Mouse (Mus musculus) hindbrain, embryonic 10.5 days (tissue): ENCODE measurements at regions not wholly inside any gene's neighbourhood (a gene's known extent, or its start where the extent isn't known, plus 50 kb on each side); places are given as distances from the start of the nearest gene placed in this dataset.

ENCODE experiments used
- DNase-seq: peaks from one replicate; pipeline ENCODE4 v3.0.0-alpha.2; 2017; ENCODE audit warnings: low spot score
- H3K27ac ChIP-seq: fragments of 300-500 bp; sonication (generic); 2 replicates; pipeline ENCODE4 v1.5.1; 2016; ENCODE audit warnings: mild to moderate bottlenecking, moderate library complexity
- H3K27me3 ChIP-seq: fragments of 300-500 bp; sonication (generic); 2 replicates; pipeline ENCODE4 v1.6.1; 2016; ENCODE audit warnings: mild to moderate bottlenecking; ENCODE audit not compliant: poor library complexity, insufficient read depth, severe bottlenecking
- H3K36me3 ChIP-seq: fragments of 300-500 bp; sonication (generic); 2 replicates; pipeline ENCODE4 v1.6.1; 2016; ENCODE audit warnings: mild to moderate bottlenecking, moderate library complexity
- H3K4me1 ChIP-seq: fragments of 300-500 bp; sonication (generic); replicated peaks from 2 replicates; pipeline ENCODE4 v1.6.1; 2016; ENCODE audit warnings: mild to moderate bottlenecking
- H3K4me3 ChIP-seq: fragments of 300-500 bp; sonication (generic); 2 replicates; pipeline ENCODE4 v1.5.1; 2016; ENCODE audit warnings: mild to moderate bottlenecking, moderate library complexity
- H3K9me3 ChIP-seq: fragments of 300-500 bp; sonication (generic); 2 replicates; pipeline ENCODE4 v1.6.1; 2016; ENCODE audit warnings: mild to moderate bottlenecking, moderate library complexity
- WGBS: fragments of 180-500 bp; shearing (Covaris S2); methylation state at CpG from one replicate; pipeline ENCODE4 v1.1.7; 2016; 5-methylcytosine and 5-hydroxymethylcytosine counted together

- no peak overlapping the region for H3K4me3 ChIP-seq
- 58% methylated on average over 1 of the region's 1 CpGs for WGBS
- H3K27ac ChIP-seq = no peak overlapping the region
Observed at GRCm38 (mm10) chr10:99379156-99379555, 116.1 kb downstream of the Dusp6 start.

GRCm38 (mm10) chr10:99380170-99380569, 117.1 kb downstream of the Dusp6 start:
- Histone ChIP-seq H3K36me3 (no peaks in the 10 kb centered on the region), H3K9me3 (no peaks in the 10 kb centered on the region), H3K27ac (no peak overlapping the region), H3K4me1 (peaks cover 9% of the 10 kb centered on the region), H3K4me3 (no peak overlapping the region), H3K27me3 (no peaks in the 10 kb centered on the region)
- no peak for DNase-seq
- WGBS = 87% methylated on average over 4 of the region's 4 CpGs

More at GRCm38 (mm10) chr10:99379156-99379555, 116.1 kb downstream of the Dusp6 start:
- DNase-seq = no peak
- Histone ChIP-seq H3K27me3 (no peaks in the 10 kb centered on the region), H3K9me3 (no peaks in the 10 kb centered on the region), H3K4me1 (peaks cover 9% of the 10 kb centered on the region), H3K36me3 (no peaks in the 10 kb centered on the region)

- no peaks in the 10 kb centered on the region for H3K36me3 ChIP-seq
- DNase-seq = no peak
- no peaks in the 10 kb centered on the region; the same call in 1 of the 2 replicates for H3K4me1 ChIP-seq
- H3K27me3 ChIP-seq = no peaks in the 10 kb centered on the region
- no peak overlapping the region for H3K4me3 ChIP-seq
- 71% methylated on average over 4 of the region's 4 CpGs for WGBS
- H3K27ac ChIP-seq = no peak overlapping the region
- H3K9me3 ChIP-seq = no peaks in the 10 kb centered on the region
Observed at GRCm38 (mm10) chr10:99383028-99383427, 120.0 kb downstream of the Dusp6 start.

GRCm38 (mm10) chr10:99384366-99384765, 121.3 kb downstream of the Dusp6 start:
- no peak overlapping the region for H3K27ac ChIP-seq
- no peak for DNase-seq
- no peak overlapping the region for H3K4me3 ChIP-seq
- H3K27me3 ChIP-seq = no peaks in the 10 kb centered on the region
- no peaks in the 10 kb centered on the region; the same call in 1 of the 2 replicates for H3K4me1 ChIP-seq
- no peaks in the 10 kb centered on the region for H3K36me3 ChIP-seq
- no peaks in the 10 kb centered on the region for H3K9me3 ChIP-seq
- WGBS = 93% methylated on average over 6 of the region's 6 CpGs

GRCm38 (mm10) chr10:99384851-99385250, 121.8 kb downstream of the Dusp6 start:
- H3K36me3 ChIP-seq = no peaks in the 10 kb centered on the region
- whole genome bisulfite sequencing = 83% methylated on average over 4 of the region's 4 CpGs
- H3K27ac ChIP-seq = no peak overlapping the region
- no peaks in the 10 kb centered on the region for H3K27me3 ChIP-seq
- no peaks in the 10 kb centered on the region; the same call in 1 of the 2 replicates for H3K4me1 ChIP-seq
- DNase-seq = no peak
- H3K9me3 ChIP-seq = no peaks in the 10 kb centered on the region
- no peak overlapping the region for H3K4me3 ChIP-seq

GRCm38 (mm10) chr10:99385854-99386253, 122.8 kb downstream of the Dusp6 start:
- Histone ChIP-seq H3K4me3 (no peak overlapping the region), H3K4me1 (no peaks in the 10 kb centered on the region; the same call in 1 of the 2 replicates)
- 77% methylated on average over 6 of the region's 6 CpGs for WGBS

GRCm38 (mm10) chr10:99388526-99388925, 125.5 kb downstream of the Dusp6 start:
- Histone ChIP-seq H3K36me3 (no peaks in the 10 kb centered on the region), H3K4me3 (no peak overlapping the region), H3K9me3 (no peaks in the 10 kb centered on the region), H3K27me3 (no peaks in the 10 kb centered on the region), H3K27ac (peak overlapping the region; percentile 53; the same call in 1 of the 2 replicates), H3K4me1 (no peaks in the 10 kb centered on the region)
- no peak for DNase-seq
- WGBS = 96% methylated on average over 7 of the region's 7 CpGs

More at GRCm38 (mm10) chr10:99385854-99386253, 122.8 kb downstream of the Dusp6 start:
- no peaks in the 10 kb centered on the region for H3K36me3 ChIP-seq
- no peak overlapping the region for H3K27ac ChIP-seq
- H3K9me3 ChIP-seq = no peaks in the 10 kb centered on the region
- H3K27me3 ChIP-seq = no peaks in the 10 kb centered on the region
- no peak for DNase-seq

GRCm38 (mm10) chr10:99388986-99389385, 126.0 kb downstream of the Dusp6 start:
- H3K36me3 ChIP-seq = no peaks in the 10 kb centered on the region
- no peaks in the 10 kb centered on the region for H3K9me3 ChIP-seq
- H3K27me3 ChIP-seq = no peaks in the 10 kb centered on the region
- 85% methylated on average over 8 of the region's 8 CpGs for WGBS
- DNase-seq = no peak
- no peak overlapping the region for H3K4me3 ChIP-seq
- peak overlapping the region; percentile 53; the same call in 1 of the 2 replicates for H3K27ac ChIP-seq
- H3K4me1 ChIP-seq = no peaks in the 10 kb centered on the region

- H3K27ac ChIP-seq = no peak overlapping the region
- 80% methylated on average over 7 of the region's 7 CpGs for WGBS
- H3K27me3 ChIP-seq = no peaks in the 10 kb centered on the region
- H3K36me3 ChIP-seq = no peaks in the 10 kb centered on the region
- H3K9me3 ChIP-seq = no peaks in the 10 kb centered on the region
- DNase-seq = no peak
- H3K4me1 ChIP-seq = no peaks in the 10 kb centered on the region
- no peak overlapping the region for H3K4me3 ChIP-seq
Observed at GRCm38 (mm10) chr10:99390609-99391183, 127.7 kb downstream of the Dusp6 start.

GRCm38 (mm10) chr10:99391725-99392124, 128.7 kb downstream of the Dusp6 start:
- DNase-seq = no peak
- Histone ChIP-seq H3K27ac (no peak overlapping the region), H3K4me3 (no peak overlapping the region), H3K4me1 (no peaks in the 10 kb centered on the region), H3K9me3 (no peaks in the 10 kb centered on the region), H3K27me3 (no peaks in the 10 kb centered on the region), H3K36me3 (no peaks in the 10 kb centered on the region)
- 95% methylated on average over 6 of the region's 6 CpGs for WGBS

GRCm38 (mm10) chr10:99392979-99393378, 129.9 kb downstream of the Dusp6 start:
- no peak for DNase-seq
- WGBS = 76% methylated on average over 5 of the region's 5 CpGs
- no peaks in the 10 kb centered on the region for H3K4me1 ChIP-seq
- H3K27ac ChIP-seq = no peak overlapping the region
- no peak overlapping the region for H3K4me3 ChIP-seq
- no peaks in the 10 kb centered on the region for H3K36me3 ChIP-seq
- no peaks in the 10 kb centered on the region for H3K27me3 ChIP-seq
- no peaks in the 10 kb centered on the region; the same call in 1 of the 2 replicates for H3K9me3 ChIP-seq

- DNase-seq = no peak
- no peaks in the 10 kb centered on the region for H3K27me3 ChIP-seq
- no peak overlapping the region for H3K27ac ChIP-seq
- H3K4me3 ChIP-seq = no peak overlapping the region
- H3K4me1 ChIP-seq = no peaks in the 10 kb centered on the region
- 72% methylated on average over 8 of the region's 8 CpGs for WGBS
- H3K9me3 ChIP-seq = peaks cover 2% of the 10 kb centered on the region; the same call in 1 of the 2 replicates
- no peaks in the 10 kb centered on the region for H3K36me3 ChIP-seq
Observed at GRCm38 (mm10) chr10:99393523-99393922, 130.5 kb downstream of the Dusp6 start.

- H3K36me3 ChIP-seq = no peaks in the 10 kb centered on the region
- H3K9me3 ChIP-seq = peaks cover 2% of the 10 kb centered on the region; the same call in 1 of the 2 replicates
- no peak for DNase-seq
- H3K4me1 ChIP-seq = no peaks in the 10 kb centered on the region
- no peaks in the 10 kb centered on the region for H3K27me3 ChIP-seq
- no peak overlapping the region for H3K27ac ChIP-seq
- 93% methylated on average over 1 of the region's 1 CpGs for WGBS
- no peak overlapping the region for H3K4me3 ChIP-seq
Observed at GRCm38 (mm10) chr10:99395411-99395810, 132.4 kb downstream of the Dusp6 start.
